Mouse (Mus musculus): Measurements from ENCODE around the gene Ptges2.

DNA sequence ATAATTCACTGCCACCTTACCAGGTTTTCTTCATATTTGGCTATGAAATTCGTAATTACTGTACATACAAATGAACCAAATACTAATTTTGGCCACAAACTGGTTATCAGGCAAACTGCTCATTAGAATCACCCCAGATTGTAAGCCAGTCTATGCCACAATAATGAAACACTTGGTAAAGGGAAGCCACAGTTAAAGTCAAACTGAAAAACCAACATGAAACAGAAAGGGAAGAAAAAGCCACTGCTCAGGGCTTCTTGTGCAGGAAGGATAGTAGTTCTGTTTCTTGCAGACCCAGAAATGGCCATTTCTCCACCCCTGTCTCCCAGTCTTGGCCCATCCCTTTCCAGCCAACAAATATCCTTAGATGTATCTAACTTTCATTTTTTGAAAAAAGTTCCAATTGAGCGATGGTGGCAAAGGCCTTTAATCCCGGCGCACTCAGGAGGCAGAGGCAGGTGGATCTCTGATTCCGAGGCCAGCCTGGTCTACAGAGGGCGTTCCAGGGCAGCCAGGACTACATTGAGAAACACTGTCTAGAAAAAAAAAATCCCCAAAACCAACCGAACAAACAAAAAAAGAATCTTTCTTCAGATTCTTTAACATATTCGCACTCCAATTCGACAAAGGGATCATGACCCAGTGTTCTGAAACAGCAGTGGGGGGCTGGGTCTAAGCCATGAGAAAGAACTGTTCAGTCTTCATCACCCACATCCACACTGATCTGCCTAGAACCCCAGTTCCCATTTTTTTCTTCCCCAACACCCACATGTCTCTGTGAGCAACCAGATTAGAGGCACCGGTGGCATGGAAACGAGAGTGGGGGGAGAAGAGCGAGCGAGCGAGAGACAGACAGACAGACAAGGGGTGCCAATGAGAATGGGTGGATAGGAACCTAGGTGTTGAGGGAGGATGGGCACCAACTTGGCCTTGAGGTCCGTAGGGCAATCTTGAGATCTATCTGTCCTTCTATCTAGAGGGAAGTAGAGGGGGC lies 54.4 kb downstream of the Ptges2 start, which contains the start of gene Naif1:
- TF ChIP-seq CTCF (IDR thresholded peaks at IDR 0.05; ENCODE audit: extremely low read depth, insufficient read depth, insufficient read length, insufficient replicate concordance), result no peak
- no peak for TF ChIP-seq POLR2A (IDR thresholded peaks at IDR 0.05; ENCODE audit: low read depth, low read length)
